ENCODE assay signal across 7 mouse cellular contexts in the genomic region with DNA sequence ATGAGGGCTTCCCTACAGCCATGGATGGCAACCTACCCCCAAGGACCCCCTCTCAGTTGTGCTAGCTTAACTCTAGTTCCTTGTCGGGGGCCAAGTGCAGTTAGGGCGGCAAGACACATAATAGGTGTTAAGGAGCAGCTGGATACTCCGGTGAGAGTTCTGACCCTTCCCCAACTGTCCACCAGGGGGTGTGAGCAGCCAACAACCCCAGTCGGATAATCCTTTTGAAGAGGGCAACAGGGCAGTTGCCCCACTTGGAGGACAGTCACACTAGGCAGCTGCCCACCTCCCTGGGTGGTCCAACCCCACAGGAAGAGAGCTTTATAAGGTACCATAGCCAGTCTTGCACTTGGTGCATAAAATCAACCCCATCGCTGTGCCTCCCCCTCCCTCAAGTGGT. TPM values are rescaled to one million over a fixed set of nuclear protein-coding genes. Genes with fewer than 3 reads are reported as not detected.
DNase-seq lines count a peak whose midpoint lies in the region; ATAC-seq lines count a peak whose summit lies in the region.

No protein-coding gene starts in this region.

- peak; percentile 43 for DNase-seq in kidney, postnatal 10 days
- no peak for DNase-seq in kidney, adult 18-20 months
- peak; percentile 41 for DNase-seq in NIH3T3 (ENCODE audit: low read depth)
- peak; percentile 3 for DNase-seq in lung, postnatal 25 days (ENCODE audit: low spot score)
- DNase-seq in ovary, postnatal 14 days (ENCODE audit: low spot score) = no peak
- no peak for DNase-seq in cerebellum, adult 8-10 months

- peak; percentile 72 for ATAC-seq in common myeloid progenitor, adult 5-6 weeks (replicated peaks; ENCODE audit: low read depth, poor library complexity, severe bottlenecking)

RNA-seq across cellular contexts. Expression of gene Ccdc121, which starts 46.2 kb away (rescaled TPM):
- not detected in 2 replicates for total RNA-seq in common myeloid progenitor, adult 5-6 weeks (2017)

Comparison
In these comparisons a context has a peak if more than half of its experiments do, and no peak if none do; other contexts are left out.
1. DNase-seq: peak in kidney, postnatal 10 days (single experiment), NIH3T3 (single experiment) and lung, postnatal 25 days (single experiment); none in kidney, adult 18-20 months (single experiment), ovary, postnatal 14 days (single experiment) and cerebellum, adult 8-10 months (single experiment).